Mouse (Mus musculus) heart, postnatal 25 days (tissue): Measurements from ENCODE around the gene Mllt11. TPM values are rescaled to one million over a fixed set of nuclear protein-coding genes. Genes with fewer than 3 reads are reported as not detected.

ENCODE experiments used
- DNase-seq: peaks from one replicate; pipeline ENCODE4 v3.0.0; 2022; ENCODE audit warnings: low spot score
- intact Hi-C: fragments of 180-260 bp; cut with DNase I; formaldehyde crosslinking; loops from one replicate; pipeline ENCODE4 v1.15.1; 2025
- total RNA-seq, 2 experiments: library from RNA; stranded (reverse); gene quantifications; 2 replicates each; pipeline ENCODE4 v1.2.3; 2021

Mllt11 gene
- total RNA-seq, 2 experiments from 2014 or later = 6.6 to 7.5 TPM

- intact Hi-C loops = no loop called here
Measured at GRCm38 (mm10) chr3:95179890-95180289, 52.1 kb downstream of the Mllt11 start.

GRCm38 (mm10) chr3:95178948-95179347 lies 53.0 kb downstream of the Mllt11 start:
- DNase-seq = no peak
- intact Hi-C loops = no loop called here

More at GRCm38 (mm10) chr3:95179890-95180289, 52.1 kb downstream of the Mllt11 start:
- no peak for DNase-seq

- intact Hi-C loops = no loop called here
- no peak for DNase-seq
Measured at GRCm38 (mm10) chr3:95177583-95177982, 54.4 kb downstream of the Mllt11 start.

GRCm38 (mm10) chr3:95176500-95176899 lies 55.5 kb downstream of the Mllt11 start:
- intact Hi-C loops = no loop called here
- no peak for DNase-seq

GRCm38 (mm10) chr3:95174011-95174592 lies 57.9 kb downstream of the Mllt11 start:
- intact Hi-C loops = loop anchor here (1.0 kb wide), 1 partner anchor 32 kb away; the partner anchor contains the start of gene Tnfaip8l2

GRCm38 (mm10) chr3:95173256-95173949 lies 58.6 kb downstream of the Mllt11 start:
- no peak for DNase-seq
- intact Hi-C loops = no loop called here

More at GRCm38 (mm10) chr3:95174011-95174592, 57.9 kb downstream of the Mllt11 start:
- peak; percentile 69 for DNase-seq

- DNase-seq = no peak
- intact Hi-C loops = no loop called here
Measured at GRCm38 (mm10) chr3:95172526-95173255, 59.3 kb downstream of the Mllt11 start.

- no peak for DNase-seq
- intact Hi-C loops = no loop called here
Measured at GRCm38 (mm10) chr3:95171105-95171504, 60.9 kb downstream of the Mllt11 start.

- intact Hi-C loops = no loop called here
- DNase-seq = no peak
Measured at GRCm38 (mm10) chr3:95169996-95170395, 62.0 kb downstream of the Mllt11 start.

Other genes starting within 250 kb of the Mllt11 start
- gene Zfp687, start 216.7 kb downstream of the Mllt11 start, total RNA-seq = 10 to 100 TPM; 10.8 to 11.1 TPM
- 100 to 1,000 TPM; 119 to 129 TPM for gene Psmd4, start 189.6 kb downstream of the Mllt11 start, total RNA-seq
- gene Pip5k1a, start 125.2 kb downstream of the Mllt11 start, total RNA-seq = 10 to 100 TPM; 14.2 to 15.2 TPM
- 10 to 100 TPM; 31.3 to 32.2 TPM for gene Vps72, start 121.1 kb downstream of the Mllt11 start, total RNA-seq
- gene Tmod4, start 107.7 kb downstream of the Mllt11 start, total RNA-seq = 10 to 100 TPM; 17.3 to 24.5 TPM
- gene Scnm1, start 98.2 kb downstream of the Mllt11 start, total RNA-seq = 10 to 100 TPM; 28.3 to 31.4 TPM
- 1 to 10 TPM; 6.7 to 7.9 TPM for gene Lysmd1, start 98.1 kb downstream of the Mllt11 start, total RNA-seq
- 1 to 10 TPM; 2.0 to 2.1 TPM for gene Tnfaip8l2, start 89.8 kb downstream of the Mllt11 start, total RNA-seq
- 1 to 10 TPM; 7.3 to 9.4 TPM for gene Sema6c, start 71.7 kb downstream of the Mllt11 start, total RNA-seq
- gene Gabpb2, start 14.3 kb downstream of the Mllt11 start, total RNA-seq = 10 to 100 TPM; 12.7 to 14.1 TPM
- gene Cdc42se1, start 3.4 kb downstream of the Mllt11 start, total RNA-seq = 10 to 100 TPM; 19.9 to 26.0 TPM
- gene Gm128, start 9.4 kb upstream of the Mllt11 start, total RNA-seq = not detected
- not detected for gene Bnipl, start 19.0 kb upstream of the Mllt11 start, total RNA-seq
- gene Mindy1, start 49.2 kb upstream of the Mllt11 start, total RNA-seq = 10 to 100 TPM; 20.2 to 23.4 TPM
- gene Prune1, start 49.9 kb upstream of the Mllt11 start, total RNA-seq = 10 to 100 TPM; 22.1 to 22.8 TPM
- gene Anxa9, start 75.0 kb upstream of the Mllt11 start, total RNA-seq = under 1 TPM; 0.52 to 0.59 TPM
- 10 to 100 TPM; 35.9 to 40.4 TPM for gene Cers2, start 82.6 kb upstream of the Mllt11 start, total RNA-seq
- gene Setdb1, start 125.0 kb upstream of the Mllt11 start, total RNA-seq = 10 to 100 TPM; 11.2 to 11.4 TPM
- gene 4930558C23Rik, start 170.7 kb upstream of the Mllt11 start, total RNA-seq = not detected
- 10 to 100 TPM; 40.8 to 43.6 TPM for gene Arnt, start 202.2 kb upstream of the Mllt11 start, total RNA-seq